42 mouse cellular contexts compared by ENCODE assay signal in the genomic region with DNA sequence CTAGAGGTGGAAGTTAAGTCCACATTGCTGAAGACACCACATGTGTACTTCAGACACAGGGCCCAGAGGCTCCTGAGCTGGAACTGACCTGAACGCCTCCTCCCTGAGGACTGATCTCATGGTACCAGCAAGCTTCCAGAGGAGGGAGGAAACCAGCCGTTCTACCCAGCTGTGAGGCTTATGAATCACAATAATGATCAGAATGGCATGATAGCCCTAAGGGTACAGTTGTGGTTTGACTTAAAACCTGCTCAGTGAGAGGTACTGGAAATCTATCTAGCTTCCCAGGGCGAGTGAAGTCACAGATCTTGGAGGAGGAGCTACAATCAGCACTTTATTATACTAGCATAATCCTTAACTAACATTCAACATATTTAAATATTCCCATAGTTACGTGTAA. TPM values are rescaled to one million over a fixed set of nuclear protein-coding genes. Genes with fewer than 3 reads are reported as not detected.
"Had no signal": no experiment of that assay in that cellular context is flagged by ENCODE, and none has a peak within 500 bp of the region (broad histone marks: within the 10 kb centered on the region; RNA-seq: fewer than 3 reads in every experiment).

No protein-coding gene starts in this region.

- H3K27ac ChIP-seq: gastrocnemius, adult 2 months; heart, adult 2 months; hindbrain, embryonic 10.5 days; hindbrain, embryonic 12.5 days; hindbrain, embryonic 14.5 days; intestine, embryonic 15.5 days; kidney, embryonic 15.5 days; kidney, postnatal 0 days; limb, embryonic 12.5 days; liver, embryonic 13.5 days; liver, embryonic 15.5 days had no signal

- H3K27me3 ChIP-seq: hindbrain, embryonic 12.5 days; intestine, embryonic 15.5 days; kidney, embryonic 15.5 days; limb, embryonic 12.5 days; liver, embryonic 13.5 days; liver, embryonic 15.5 days had no signal

- H3K9me3 ChIP-seq: hindbrain, embryonic 10.5 days; hindbrain, embryonic 12.5 days; intestine, embryonic 15.5 days; kidney, embryonic 15.5 days; limb, embryonic 12.5 days; liver, embryonic 13.5 days; liver, embryonic 15.5 days had no signal

- H3K4me2 ChIP-seq: heart, embryonic 11.5 days; hindbrain, embryonic 12.5 days; hindbrain, embryonic 14.5 days; intestine, embryonic 15.5 days; kidney, embryonic 15.5 days; limb, embryonic 12.5 days; liver, embryonic 11.5 days; liver, embryonic 13.5 days; liver, embryonic 15.5 days had no signal

- H3K36me3 ChIP-seq: hindbrain, embryonic 10.5 days; hindbrain, embryonic 12.5 days; intestine, embryonic 15.5 days; kidney, embryonic 15.5 days; limb, embryonic 12.5 days; liver, embryonic 13.5 days; liver, embryonic 15.5 days had no signal

- ATAC-seq: hindbrain, embryonic 16.5 days; inflammation-experienced regulatory T-cells, adult 6 months; intestine, embryonic 15.5 days; intestine, postnatal 0 days had no signal

- H3K9ac ChIP-seq: hindbrain, embryonic 12.5 days; hindbrain, embryonic 14.5 days; intestine, embryonic 15.5 days; kidney, embryonic 15.5 days; limb, embryonic 12.5 days; liver, embryonic 13.5 days; liver, embryonic 15.5 days had no signal

- H3K4me1 ChIP-seq: hindbrain, embryonic 12.5 days; intestine, embryonic 15.5 days; kidney, embryonic 15.5 days; limb, embryonic 12.5 days; liver, embryonic 13.5 days; liver, embryonic 15.5 days had no signal

- H3K4me3 ChIP-seq: gastrocnemius, adult 2 months; heart, adult 2 months; hindbrain, embryonic 10.5 days; hindbrain, embryonic 12.5 days; intestine, embryonic 15.5 days; kidney, embryonic 15.5 days; limb, embryonic 12.5 days; liver, embryonic 13.5 days; liver, embryonic 15.5 days had no signal

- DNase-seq: gastrocnemius, adult 2 months; gastrocnemius, postnatal 10 days; gastrocnemius, postnatal 25 days; heart, adult 2 months; heart, postnatal 10 days; heart, postnatal 4 days; kidney, adult 18-20 months; kidney, adult 9 months; kidney, postnatal 14 days; kidney, postnatal 36 days; layer of hippocampus, adult 9-11 months; layer of hippocampus, postnatal 36 days; left cerebral cortex, postnatal 4 days; liver; liver, embryonic 13.5 days had no signal

RNA-seq across cellular contexts. Expression of a gene that starts 11.7 kb away (rescaled TPM):
- total RNA-seq: gastrocnemius, adult 2 months; gastrocnemius, postnatal 10 days; gastrocnemius, postnatal 25 days; gastrocnemius, postnatal 4 days; granulocyte monocyte progenitor cell, adult 5-6 weeks; heart, adult 2 months; heart, postnatal 10 days; heart, postnatal 25 days; heart, postnatal 4 days; layer of hippocampus, adult 18-20 months; layer of hippocampus, adult 8-10 months; layer of hippocampus, postnatal 14 days; layer of hippocampus, postnatal 36 days; left cerebral cortex, adult 18-20 months; left cerebral cortex, adult 8-10 months; left cerebral cortex, postnatal 10 days; left cerebral cortex, postnatal 25 days; left cerebral cortex, postnatal 4 days had no signal
- polyA plus RNA-seq: heart, adult 2 months; heart, embryonic 11.5 days; heart, embryonic 14.5 days; heart, embryonic 16.5 days; hindbrain, embryonic 10.5 days; hindbrain, embryonic 12.5 days; hindbrain, embryonic 14.5 days; hindbrain, embryonic 16.5 days; inflammation-experienced regulatory T-cells, adult 6 months; intestine, embryonic 15.5 days; intestine, postnatal 0 days; kidney, embryonic 15.5 days; kidney, postnatal 0 days; large intestine, adult 2 months; limb, embryonic 12.5 days; limb, embryonic 14.5 days; liver, embryonic 11.5 days; liver, embryonic 13.5 days; liver, embryonic 15.5 days had no signal
